Mouse (Mus musculus): ENCODE results near the gene Slc35f2.

Gene Slc35f2

GRCm38 (mm10) chr9:53771344-53772021, at the start of gene Slc35f2:
TSS of gene Slc35f2 (plus strand) at chr9:53771538.
- DNase-seq (ENCODE audit: low spot score in 2 of 2): peak; percentile 21 to 32

GRCm38 (mm10) chr9:53740829-53741404, 30.4 kb upstream of the Slc35f2 start:
- DNase-seq (ENCODE audit: low spot score in 2 of 2): no peak

- no peak for DNase-seq (ENCODE audit: low spot score in 2 of 2)
Measured at GRCm38 (mm10) chr9:53750411-53750810, 20.9 kb upstream of the Slc35f2 start.

GRCm38 (mm10) chr9:53750899-53751298, 20.4 kb upstream of the Slc35f2 start:
- DNase-seq (ENCODE audit: low spot score in 2 of 2): no peak

GRCm38 (mm10) chr9:53754801-53755200, 16.5 kb upstream of the Slc35f2 start:
- no peak for DNase-seq (ENCODE audit: low spot score in 2 of 2)

GRCm38 (mm10) chr9:53758142-53758541, 13.2 kb upstream of the Slc35f2 start:
- DNase-seq (ENCODE audit: low spot score in 2 of 2): no peak

- DNase-seq (ENCODE audit: low spot score in 2 of 2): no peak
Measured at GRCm38 (mm10) chr9:53764697-53765096, 6.6 kb upstream of the Slc35f2 start.

GRCm38 (mm10) chr9:53768486-53768885, 2.9 kb upstream of the Slc35f2 start:
- no peak for DNase-seq (ENCODE audit: low spot score in 2 of 2)

GRCm38 (mm10) chr9:53770771-53771343, 481 bp upstream of the Slc35f2 start:
- DNase-seq (ENCODE audit: low spot score in 2 of 2): no peak

GRCm38 (mm10) chr9:53772121-53772561, 803 bp downstream of the Slc35f2 start:
- peak in 1 of 2 experiments; percentile 26 for DNase-seq (ENCODE audit: low spot score in 2 of 2)

GRCm38 (mm10) chr9:53775511-53775910, 4.2 kb downstream of the Slc35f2 start:
- DNase-seq (ENCODE audit: low spot score in 2 of 2): no peak

GRCm38 (mm10) chr9:53786561-53787407, 15.4 kb downstream of the Slc35f2 start:
- no peak for DNase-seq (ENCODE audit: low spot score in 2 of 2)

GRCm38 (mm10) chr9:53793830-53794330, 22.5 kb downstream of the Slc35f2 start:
- no peak for DNase-seq (ENCODE audit: low spot score in 2 of 2)

- DNase-seq (ENCODE audit: low spot score in 2 of 2): no peak
Measured at GRCm38 (mm10) chr9:53794490-53794889, 23.2 kb downstream of the Slc35f2 start.

- DNase-seq (ENCODE audit: low spot score in 2 of 2): no peak
Measured at GRCm38 (mm10) chr9:53795351-53795750, 24.0 kb downstream of the Slc35f2 start.

- no peak for DNase-seq (ENCODE audit: low spot score in 2 of 2)
Measured at GRCm38 (mm10) chr9:53796386-53796785, 25.0 kb downstream of the Slc35f2 start.

GRCm38 (mm10) chr9:53797141-53797540, 25.8 kb downstream of the Slc35f2 start:
- no peak for DNase-seq (ENCODE audit: low spot score in 2 of 2)

GRCm38 (mm10) chr9:53802921-53803320, 31.6 kb downstream of the Slc35f2 start:
- DNase-seq (ENCODE audit: low spot score in 2 of 2): no peak

GRCm38 (mm10) chr9:53806496-53807086, 35.3 kb downstream of the Slc35f2 start:
- DNase-seq (ENCODE audit: low spot score in 2 of 2): no peak

- no peak for DNase-seq (ENCODE audit: low spot score in 2 of 2)
Measured at GRCm38 (mm10) chr9:53813418-53813817, 42.1 kb downstream of the Slc35f2 start.

- DNase-seq (ENCODE audit: low spot score in 2 of 2): peak; percentile 46 to 62
Measured at GRCm38 (mm10) chr9:53818760-53819159, 47.4 kb downstream of the Slc35f2 start.
